Mouse (Mus musculus) bone marrow macrophage, adult 2 months (primary cell): ENCODE measurements at regions not wholly inside any gene's neighbourhood (a gene's known extent, or its start where the extent isn't known, plus 50 kb on each side); places are given as distances from the start of the nearest gene placed in this dataset.

Experiments
- CTCF ChIP-seq: IDR thresholded peaks from 2 replicates; pipeline ENCODE4 v1.5.1; 2012; ENCODE audit warnings: low read depth, mild to moderate bottlenecking, low read length, moderate library complexity
- POLR2A ChIP-seq: IDR thresholded peaks from 2 replicates; pipeline ENCODE4 v1.6.1; 2012; ENCODE audit warnings: mild to moderate bottlenecking, low read depth, low read length, borderline replicate concordance

- TF ChIP-seq CTCF (peak; percentile 39), POLR2A (no peak)
These were observed 139.2 kb downstream of the Arl6ip6 start for GRCm38 (mm10) chr2:53330680-53331079.
